Mouse (Mus musculus) thymus, adult 2 months (tissue): ENCODE results near the gene Rps27l.

Source experiments
- CTCF ChIP-seq: fragments of 200-500 bp; IDR thresholded peaks from 2 replicates; pipeline ENCODE4 v1.5.1; 2012; ENCODE audit warnings: mild to moderate bottlenecking, control low read depth, low read length, moderate library complexity, borderline replicate concordance; ENCODE audit not compliant: control insufficient read depth, poor library complexity, insufficient read depth; ENCODE audit errors: extremely low read depth
- POLR2A ChIP-seq: fragments of 200-500 bp; IDR thresholded peaks from 2 replicates; pipeline ENCODE4 v1.6.1; 2012; ENCODE audit warnings: mild to moderate bottlenecking, low read length, control low read depth, moderate library complexity; ENCODE audit not compliant: control insufficient read depth, poor library complexity, insufficient read depth; ENCODE audit errors: extremely low read depth

DNA sequence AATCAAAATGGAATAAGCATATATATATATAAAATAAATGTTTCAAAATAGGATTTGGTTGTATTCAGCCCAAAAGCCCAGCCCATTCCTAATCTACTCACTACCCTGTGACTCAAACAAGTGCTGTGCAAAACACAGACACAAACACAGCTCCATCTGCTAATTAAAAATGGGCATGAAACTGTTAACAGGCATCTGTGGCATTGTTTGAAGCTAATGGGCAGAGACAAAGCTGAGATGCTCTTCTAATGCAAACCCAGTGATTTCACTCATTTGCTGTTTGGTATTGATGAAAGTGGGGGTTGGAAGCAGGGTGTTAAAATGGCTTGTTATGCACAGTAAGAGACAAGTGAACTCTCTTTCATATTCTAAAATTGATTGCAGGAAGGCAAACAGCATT lies 33.6 kb upstream of the Rps27l start:
- TF ChIP-seq CTCF: no peak
- no peak for TF ChIP-seq POLR2A
